Mouse (Mus musculus): ENCODE results near the gene Gm30191. TPM values are rescaled to one million over a fixed set of nuclear protein-coding genes. Genes with fewer than 3 reads are reported as not detected.

Gm30191 gene
- polyA plus RNA-seq, 1 experiment = not detected

DNA sequence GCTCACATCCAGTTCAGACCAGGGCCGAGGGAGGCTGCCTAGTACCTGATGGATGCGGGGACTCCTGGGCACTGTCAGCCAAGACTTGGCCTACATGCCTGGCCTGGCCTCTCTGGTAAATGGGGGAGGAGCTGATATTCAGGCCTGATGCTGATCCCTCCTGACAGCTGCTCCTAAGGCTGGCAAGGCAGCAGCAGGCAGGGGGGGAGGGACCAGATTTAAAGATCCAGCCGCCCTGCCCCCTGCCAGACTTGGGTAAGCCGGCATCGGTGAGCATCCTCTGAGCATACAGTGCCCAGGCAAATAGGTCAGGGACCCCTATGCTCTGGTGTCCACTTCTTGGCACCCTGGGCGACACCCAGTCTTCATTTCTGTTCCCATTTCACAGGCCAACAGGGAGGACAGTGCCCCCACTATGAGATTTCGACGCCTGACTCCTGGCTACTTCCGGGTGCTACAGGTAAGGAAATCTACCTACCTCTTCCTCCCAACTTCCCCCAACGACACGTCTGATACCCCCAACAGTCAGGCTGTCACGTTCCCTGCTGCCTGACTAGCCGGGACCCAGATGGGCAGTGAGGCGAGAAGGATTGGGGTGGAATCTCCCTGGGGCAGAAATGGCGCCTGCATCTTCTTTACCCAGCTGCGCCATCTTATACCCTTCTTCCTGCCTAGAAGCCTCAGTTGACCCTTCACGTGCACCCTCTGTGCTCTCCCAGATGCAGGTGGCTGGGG lies 3.1 kb upstream of the Gm30191 start, which contains the start of gene E130218I03Rik:
TSS of gene E130218I03Rik (plus strand) at position 147 of the 735 bp plus-strand sequence.
- Histone ChIP-seq H3ac (ENCODE audit: control insufficient read depth, insufficient read length) (no peak within 1 kb of the TSS), H3K36me3 (ENCODE audit: control insufficient read depth, insufficient read depth) (no peaks in the 10 kb centered on the region), H3K4me2 (ENCODE audit: low read depth) (peak within 1 kb of the TSS; percentile 93), H3K27me3 (ENCODE audit: control insufficient read depth, insufficient read depth, insufficient read length) (peaks cover 15% of the 10 kb centered on the region), H3K79me2 (ENCODE audit: control insufficient read depth, insufficient read depth) (no peaks in the 10 kb centered on the region), H3K4me3 (peak within 1 kb of the TSS; percentile 44)
- TF ChIP-seq MYOD1 (IDR thresholded peaks at IDR 0.05; ENCODE audit: control insufficient read depth in 1 of 3, insufficient read length in 2 of 3, low read depth in 2 of 3) (peak in 2 of 3 experiments; percentile 59 to 77), USF1 (IDR thresholded peaks at IDR 0.05; ENCODE audit: low read depth) (no peak)

DNA sequence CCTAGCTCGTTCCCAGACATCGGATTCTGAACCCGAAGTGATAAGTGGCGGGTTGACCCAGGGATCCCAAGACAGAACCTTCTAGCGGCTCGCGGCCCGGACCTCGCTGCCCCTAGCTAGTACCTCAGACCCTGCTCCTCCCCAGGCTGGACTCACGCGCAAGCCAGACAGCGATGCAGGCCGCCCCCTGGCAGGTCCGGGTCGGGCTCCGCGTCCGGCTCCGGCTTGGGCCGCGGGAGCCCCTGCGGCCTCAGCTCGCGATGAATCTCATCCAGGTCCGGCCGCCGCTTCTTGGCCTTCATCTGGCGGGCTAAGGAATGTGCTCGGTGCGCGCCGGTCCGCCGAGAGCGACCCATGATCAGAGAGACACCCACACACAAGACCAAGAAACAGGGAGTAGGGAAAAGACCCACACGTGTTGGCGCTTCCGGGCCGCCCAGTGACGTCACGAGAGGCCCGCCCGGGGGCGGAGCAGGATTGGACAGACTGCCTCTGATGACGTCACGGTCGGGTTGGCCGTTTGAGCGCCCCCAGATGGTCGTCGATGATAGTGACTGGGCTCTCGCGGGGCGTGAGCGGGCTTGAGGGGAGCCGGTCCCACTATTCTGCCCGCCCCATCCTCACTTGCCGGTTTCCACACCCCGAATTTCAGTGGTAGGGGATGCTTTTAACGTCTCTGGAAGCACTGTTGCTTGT lies 1.4 kb upstream of the Gm30191 start, which contains the start of gene Zfp593:
TSS of gene Zfp593 (minus strand) at position 445 of the 696 bp plus-strand sequence.
- Histone ChIP-seq H3K27me3 (ENCODE audit: control insufficient read depth, insufficient read depth, insufficient read length) (peaks cover 29% of the 10 kb centered on the region), H3K4me2 (ENCODE audit: low read depth) (peak within 1 kb of the TSS; percentile 93), H3K79me2 (ENCODE audit: control insufficient read depth, insufficient read depth) (no peaks in the 10 kb centered on the region), H3ac (ENCODE audit: control insufficient read depth, insufficient read length) (peak within 1 kb of the TSS; percentile 34), H3K36me3 (ENCODE audit: control insufficient read depth, insufficient read depth) (no peaks in the 10 kb centered on the region), H3K4me3 (peak within 1 kb of the TSS; percentile 44)
- TF ChIP-seq POLR2AphosphoS2 (IDR thresholded peaks at IDR 0.05; ENCODE audit: insufficient read length, low read depth) (peak; percentile 60), USF1 (IDR thresholded peaks at IDR 0.05; ENCODE audit: low read depth) (peak; percentile 11), MAX (IDR thresholded peaks at IDR 0.05; ENCODE audit: low read depth) (peak; percentile 77), E2F4 (IDR thresholded peaks at IDR 0.05; ENCODE audit: insufficient read depth) (no peak), POLR2A (IDR thresholded peaks at IDR 0.05; ENCODE audit: insufficient read length, low read depth) (peak; percentile 64), SRF (IDR thresholded peaks at IDR 0.05; ENCODE audit: control insufficient read depth, insufficient read length, low read depth) (no peak)

GRCm38 (mm10) chr4:134246256-134246655 lies 479 bp upstream of the Gm30191 start:
- peaks cover 34% of the 10 kb centered on the region for H3K27me3 ChIP-seq (ENCODE audit: control insufficient read depth, insufficient read depth, insufficient read length)
- H3ac ChIP-seq (ENCODE audit: control insufficient read depth, insufficient read length) = no peak overlapping the region
- H3K4me3 ChIP-seq = no peak overlapping the region
- no peaks in the 10 kb centered on the region for H3K36me3 ChIP-seq (ENCODE audit: control insufficient read depth, insufficient read depth)
- H3K79me2 ChIP-seq (ENCODE audit: control insufficient read depth, insufficient read depth) = no peaks in the 10 kb centered on the region
- TF ChIP-seq TCF3 (IDR thresholded peaks at IDR 0.05; ENCODE audit: insufficient read length, low read depth) = no peak
- no peak for TF ChIP-seq SRF (IDR thresholded peaks at IDR 0.05; ENCODE audit: control insufficient read depth, insufficient read length, low read depth)
- no peak for TF ChIP-seq MAX (IDR thresholded peaks at IDR 0.05; ENCODE audit: low read depth)
- no peak for TF ChIP-seq POLR2AphosphoS2 (IDR thresholded peaks at IDR 0.05; ENCODE audit: insufficient read length, low read depth)
- no peak for TF ChIP-seq POLR2A (IDR thresholded peaks at IDR 0.05; ENCODE audit: insufficient read length, low read depth)
- TF ChIP-seq E2F4 (IDR thresholded peaks at IDR 0.05; ENCODE audit: insufficient read depth) = no peak
- no peak for TF ChIP-seq MYOD1 (IDR thresholded peaks at IDR 0.05; ENCODE audit: control insufficient read depth in 1 of 3, insufficient read length in 2 of 3, low read depth in 2 of 3)
- no peak for TF ChIP-seq USF1 (IDR thresholded peaks at IDR 0.05; ENCODE audit: low read depth)
- no peak for TF ChIP-seq REST (IDR thresholded peaks at IDR 0.05; ENCODE audit: insufficient read depth, insufficient read length)
- no peak for TF ChIP-seq CEBPB (IDR thresholded peaks at IDR 0.05; ENCODE audit: insufficient read depth, poor library complexity, severe bottlenecking)
- TF ChIP-seq MYOG (IDR thresholded peaks at IDR 0.05; ENCODE audit: control insufficient read depth in 1 of 3, insufficient read depth in 1 of 3, insufficient read length in 2 of 3, low read depth in 2 of 3) = no peak
- no peak for TF ChIP-seq TCF12 (IDR thresholded peaks at IDR 0.05; ENCODE audit: insufficient read depth, poor library complexity, severe bottlenecking)
- no peak overlapping the region for H3K4me2 ChIP-seq (ENCODE audit: low read depth)

DNA sequence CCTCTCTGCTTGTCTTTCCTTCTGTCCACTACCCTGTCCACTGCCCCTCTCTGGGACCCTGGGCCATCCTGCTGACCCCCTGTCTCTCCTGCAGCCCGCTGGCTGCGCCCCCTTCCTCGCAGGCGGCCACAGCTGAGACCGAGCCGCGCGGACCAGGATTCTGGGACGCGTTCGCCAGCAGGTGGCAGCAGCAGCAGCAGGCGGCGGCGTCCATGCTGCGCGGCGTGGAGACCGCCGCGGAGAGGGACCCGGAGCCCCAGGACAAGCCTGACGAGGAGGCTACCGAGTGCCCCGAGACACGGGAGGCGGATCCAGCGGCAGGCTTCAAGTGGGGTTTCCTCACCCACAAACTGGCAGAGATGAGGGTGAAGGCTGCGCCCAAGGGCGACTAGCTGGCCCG lies 2.9 kb downstream of the Gm30191 start:
- Histone ChIP-seq H3K4me2 (ENCODE audit: low read depth) (peak overlapping the region; percentile 34), H3K36me3 (ENCODE audit: control insufficient read depth, insufficient read depth) (no peaks in the 10 kb centered on the region), H3K4me3 (no peak overlapping the region), H3K27me3 (ENCODE audit: control insufficient read depth, insufficient read depth, insufficient read length) (peaks cover 68% of the 10 kb centered on the region), H3ac (ENCODE audit: control insufficient read depth, insufficient read length) (no peak overlapping the region), H3K79me2 (ENCODE audit: control insufficient read depth, insufficient read depth) (no peaks in the 10 kb centered on the region)
- TF ChIP-seq SRF (IDR thresholded peaks at IDR 0.05; ENCODE audit: control insufficient read depth, insufficient read length, low read depth) = no peak
- TF ChIP-seq POLR2AphosphoS2 (IDR thresholded peaks at IDR 0.05; ENCODE audit: insufficient read length, low read depth) = no peak
- TF ChIP-seq USF1 (IDR thresholded peaks at IDR 0.05; ENCODE audit: low read depth) = no peak
- TF ChIP-seq REST (IDR thresholded peaks at IDR 0.05; ENCODE audit: insufficient read depth, insufficient read length) = no peak
- TF ChIP-seq MYOG (IDR thresholded peaks at IDR 0.05; ENCODE audit: control insufficient read depth in 1 of 3, insufficient read depth in 1 of 3, insufficient read length in 2 of 3, low read depth in 2 of 3) = no peak
- no peak for TF ChIP-seq CEBPB (IDR thresholded peaks at IDR 0.05; ENCODE audit: insufficient read depth, poor library complexity, severe bottlenecking)
- TF ChIP-seq TCF3 (IDR thresholded peaks at IDR 0.05; ENCODE audit: insufficient read length, low read depth) = no peak
- TF ChIP-seq E2F4 (IDR thresholded peaks at IDR 0.05; ENCODE audit: insufficient read depth) = no peak
- no peak for TF ChIP-seq POLR2A (IDR thresholded peaks at IDR 0.05; ENCODE audit: insufficient read length, low read depth)
- no peak for TF ChIP-seq MYOD1 (IDR thresholded peaks at IDR 0.05; ENCODE audit: control insufficient read depth in 1 of 3, insufficient read length in 2 of 3, low read depth in 2 of 3)
- no peak for TF ChIP-seq MAX (IDR thresholded peaks at IDR 0.05; ENCODE audit: low read depth)
- TF ChIP-seq TCF12 (IDR thresholded peaks at IDR 0.05; ENCODE audit: insufficient read depth, poor library complexity, severe bottlenecking) = no peak

All from myocyte (in vitro differentiated cells).